Mouse (Mus musculus) CH12.LX (cell line): ENCODE measurements at regions not wholly inside any gene's neighbourhood (a gene's known extent, or its start where the extent isn't known, plus 50 kb on each side); places are given as distances from the start of the nearest gene placed in this dataset.

Experiments
- DNase-seq: peaks from one replicate; pipeline ENCODE4 v3.0.0-alpha.2; 2013; ENCODE audit errors: extremely low read depth
- H3K27ac ChIP-seq: 2 replicates; pipeline ENCODE4 v1.5.1; 2012; ENCODE audit warnings: low read depth, mild to moderate bottlenecking, control low read depth, moderate library complexity; ENCODE audit not compliant: insufficient read depth
- H3K27me3 ChIP-seq: replicated peaks from 2 replicates; pipeline ENCODE3; 2012; ENCODE audit warnings: inconsistent platforms
- H3K36me3 ChIP-seq, 2 experiments: replicated peaks in 1 of 2; 2 replicates each; pipeline versions ENCODE3 to v1.6.1; 2012; ENCODE audit warnings: inconsistent platforms in 1 of 2, low read length in 1 of 2, mild to moderate bottlenecking in 1 of 2, mixed read lengths in 1 of 2, moderate library complexity in 1 of 2; ENCODE audit not compliant: control insufficient read depth in 1 of 2, insufficient read depth in 1 of 2
- H3K4me1 ChIP-seq, 2 experiments: 2 replicates each; pipeline ENCODE4 v1.6.1; 2012; ENCODE audit warnings: inconsistent platforms in 1 of 2, moderate library complexity in 1 of 2; ENCODE audit not compliant: insufficient read depth in 2 of 2, control insufficient read depth in 1 of 2
- H3K4me2 ChIP-seq: 2 replicates; pipeline ENCODE4 v1.6.1; 2012; ENCODE audit warnings: low read depth, mild to moderate bottlenecking, control low read depth; ENCODE audit not compliant: poor library complexity, insufficient read depth, severe bottlenecking
- H3K4me3 ChIP-seq, 3 experiments: fragments of 150-350 bp in 1 of 3; sonication (generic) in 1 of 3; replicated peaks in 1 of 3; 2 replicates each; pipeline versions ENCODE3 to v1.5.1; 2011 to 2012; ENCODE audit warnings: low read depth in 2 of 3, low read length in 2 of 3, mild to moderate bottlenecking in 2 of 3, moderate library complexity in 2 of 3, control low read depth in 1 of 3, improper control_type of control experiment in 1 of 3, inconsistent platforms in 1 of 3, mixed read lengths in 1 of 3; ENCODE audit not compliant: poor library complexity in 1 of 3
- H3K79me2 ChIP-seq: replicated peaks from 2 replicates; pipeline ENCODE4 v1.6.1; 2012; ENCODE audit warnings: mild to moderate bottlenecking, moderate library complexity; ENCODE audit not compliant: control insufficient read depth, poor library complexity, insufficient read depth, severe bottlenecking; ENCODE audit errors: extremely low read depth
- H3K9ac ChIP-seq: 2 replicates; pipeline ENCODE4 v1.6.1; 2012; ENCODE audit warnings: low read depth, mild to moderate bottlenecking, control low read depth, moderate library complexity; ENCODE audit not compliant: insufficient read depth
- H3K9me3 ChIP-seq: replicated peaks from 2 replicates; pipeline ENCODE3; 2012; ENCODE audit warnings: low read length, inconsistent platforms, mixed read lengths
- CHD2 ChIP-seq: IDR thresholded peaks from 2 replicates; pipeline ENCODE4 v1.6.1; 2011; ENCODE audit warnings: low read length, improper control_type of control experiment
- CTCF ChIP-seq, 2 experiments: IDR thresholded peaks in 1 of 2; conservative IDR thresholded peaks in 1 of 2; 2 replicates each; pipeline ENCODE4 v1.5.1; 2011 to 2012; ENCODE audit warnings: low read depth in 2 of 2, low read length in 2 of 2, improper control_type of control experiment in 1 of 2, inconsistent platforms in 1 of 2, mild to moderate bottlenecking in 1 of 2, moderate library complexity in 1 of 2
- E2F4 ChIP-seq: IDR thresholded peaks from 2 replicates; pipeline ENCODE4 v1.6.1; 2011; ENCODE audit warnings: low read depth, low read length, improper control_type of control experiment; ENCODE audit not compliant: insufficient replicate concordance
- MAFK ChIP-seq: IDR thresholded peaks from 2 replicates; pipeline ENCODE4 v1.6.1; 2011; ENCODE audit warnings: low read length, improper control_type of control experiment; ENCODE audit not compliant: insufficient replicate concordance
- RAD21 ChIP-seq: IDR thresholded peaks from 2 replicates; pipeline ENCODE4 v1.6.1; 2011; ENCODE audit warnings: low read depth, mild to moderate bottlenecking, low read length, improper control_type of control experiment, moderate library complexity
- SMC3 ChIP-seq: IDR thresholded peaks from 2 replicates; pipeline ENCODE4 v1.6.1; 2011; ENCODE audit warnings: low read depth, low read length, improper control_type of control experiment
- ZC3H11A ChIP-seq: IDR thresholded peaks from 2 replicates; pipeline ENCODE4 v1.6.1; 2012; ENCODE audit warnings: low read depth, mild to moderate bottlenecking, inconsistent platforms, low read length, improper control_type of control experiment
- dilution Hi-C: fragments of 300-500 bp; cut with MboI; formaldehyde crosslinking; loops from 2 replicates; pipeline ENCODE4 v1.14.3; 2020; ENCODE audit warnings: low sequenced_read_pairs; ENCODE audit not compliant: extremely low pct_unique_long_range_greater_than_20kb, extremely low pct_ligation_motif_present
- in situ Hi-C: fragments of 300-500 bp; cut with MboI; formaldehyde crosslinking; loops from 3 replicates; pipeline ENCODE4 v1.14.3; 2019; ENCODE audit warnings: low sequenced_read_pairs, low pct_ligation_motif_present, low pct_unique_long_range_greater_than_20kb, mixed read lengths

GRCm38 (mm10) chr5:106789136-106789535 lies 92.0 kb upstream of the Zfp644 start:
- H3K27me3 ChIP-seq: no peaks in the 10 kb centered on the region
- H3K27ac ChIP-seq: no peak overlapping the region
- peaks cover 3% of the 10 kb centered on the region for H3K9me3 ChIP-seq
- H3K4me3 ChIP-seq: no peak overlapping the region
- H3K36me3 ChIP-seq: no peaks in the 10 kb centered on the region
- no peak overlapping the region for H3K4me2 ChIP-seq
- no peak overlapping the region for H3K9ac ChIP-seq
- peak; percentile 21 for DNase-seq
- H3K4me1 ChIP-seq: peaks cover 0 to 4% of the 10 kb centered on the region in 2 experiments; a peak in 1 of 4 replicates
- dilution Hi-C loops: no loop called here
- no peak for TF ChIP-seq E2F4
- H3K79me2 ChIP-seq: no peaks in the 10 kb centered on the region
- in situ Hi-C loops: loop anchor here (25.0 kb wide), 2 partner anchors 327 to 427 kb away; partner anchors contain the start of gene Barhl2

- dilution Hi-C loops: no loop called here
Measured at GRCm38 (mm10) chr5:106785065-106785464, 88.0 kb upstream of the Zfp644 start.

GRCm38 (mm10) chr5:106783864-106784609 lies 87.0 kb upstream of the Zfp644 start:
- Histone ChIP-seq H3K36me3 (no peaks in the 10 kb centered on the region), H3K4me2 (peak overlapping the region; percentile 51; the same call in 1 of the 2 replicates), H3K9me3 (peaks cover 3% of the 10 kb centered on the region), H3K9ac (no peak overlapping the region), H3K4me3 (no peak overlapping the region), H3K4me1 (no peaks in the 10 kb centered on the region), H3K79me2 (no peaks in the 10 kb centered on the region), H3K27me3 (no peaks in the 10 kb centered on the region), H3K27ac (no peak overlapping the region)
- no peak for DNase-seq
- dilution Hi-C loops (no loop called here), in situ Hi-C loops (loop anchor here (25.0 kb wide), 2 partner anchors 322 to 422 kb away; partner anchors contain the start of gene Barhl2)
- TF ChIP-seq MAFK (no peak), CHD2 (0 out of 2 replicates have a peak, but pooled peaks have one; percentile 27)

More at GRCm38 (mm10) chr5:106785065-106785464, 88.0 kb upstream of the Zfp644 start:
- TF ChIP-seq RAD21 (peak; percentile 48), ZC3H11A (no peak), CTCF (conservative IDR thresholded peaks at IDR 0.05 in 1 of 2, IDR thresholded peaks at IDR 0.05 in 1 of 2; ENCODE audit: low read depth in 2 of 2, low read length in 2 of 2) (peak in 1 of 2 experiments; percentile 48; a peak in 2 of 4 replicates), SMC3 (peak; percentile 31)
- TF ChIP-seq, all 38 proteins: peak for 3
- Histone ChIP-seq H3K36me3 (no peaks in the 10 kb centered on the region), H3K4me3 (no peak overlapping the region), H3K79me2 (no peaks in the 10 kb centered on the region), H3K27me3 (no peaks in the 10 kb centered on the region), H3K27ac (no peak overlapping the region), H3K9ac (no peak overlapping the region), H3K9me3 (peaks cover 3% of the 10 kb centered on the region), H3K4me2 (peak overlapping the region; percentile 71; the same call in 1 of the 2 replicates), H3K4me1 (no peaks in the 10 kb centered on the region)
- in situ Hi-C loops: loop anchor here (25.0 kb wide), 2 partner anchors 323 to 423 kb away; partner anchors contain the start of gene Barhl2
- no peak for DNase-seq
